Mouse (Mus musculus) kidney, postnatal 25 days (tissue): Measurements from ENCODE around the gene S100b.

Experiments
- DNase-seq, 2 experiments: peaks; one replicate each; pipeline ENCODE4 v3.0.0; 2021; ENCODE audit warnings: mixed read lengths in 2 of 2

S100b gene

DNA sequence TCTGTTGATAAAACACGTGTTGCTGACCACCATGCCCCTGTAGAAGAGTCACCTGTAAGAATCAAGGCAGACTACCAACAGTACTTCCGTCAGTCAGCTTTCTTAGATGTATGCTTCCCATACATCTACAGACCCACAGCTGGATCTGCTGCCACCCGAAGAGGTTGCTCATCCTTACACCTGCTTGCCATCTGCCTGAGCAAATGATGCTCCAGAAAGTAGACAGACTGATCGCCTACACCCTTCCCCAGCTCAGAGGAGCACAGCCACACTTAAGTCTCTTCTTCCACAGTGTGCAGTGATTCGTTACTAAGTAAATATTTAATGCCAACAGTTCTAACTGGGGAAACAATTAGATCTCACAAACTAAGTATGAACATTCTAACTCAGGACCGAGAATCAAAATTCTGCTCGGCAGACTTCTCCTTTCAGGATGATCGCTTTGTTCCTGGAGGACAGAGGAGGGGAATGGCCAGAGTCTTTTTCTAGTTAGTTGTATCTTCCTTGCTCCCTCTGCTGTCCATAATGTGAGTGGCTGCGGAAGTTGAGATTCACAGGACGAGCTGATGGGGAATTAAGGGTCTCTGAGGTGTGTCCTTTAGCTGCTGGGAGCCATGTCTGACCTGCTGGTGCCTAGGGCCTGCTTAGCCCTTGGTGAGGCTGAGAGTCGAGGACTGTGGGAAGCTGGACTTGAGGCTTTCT, 6.9 kb downstream of the S100b start:
- DNase-seq, result no peak

DNA sequence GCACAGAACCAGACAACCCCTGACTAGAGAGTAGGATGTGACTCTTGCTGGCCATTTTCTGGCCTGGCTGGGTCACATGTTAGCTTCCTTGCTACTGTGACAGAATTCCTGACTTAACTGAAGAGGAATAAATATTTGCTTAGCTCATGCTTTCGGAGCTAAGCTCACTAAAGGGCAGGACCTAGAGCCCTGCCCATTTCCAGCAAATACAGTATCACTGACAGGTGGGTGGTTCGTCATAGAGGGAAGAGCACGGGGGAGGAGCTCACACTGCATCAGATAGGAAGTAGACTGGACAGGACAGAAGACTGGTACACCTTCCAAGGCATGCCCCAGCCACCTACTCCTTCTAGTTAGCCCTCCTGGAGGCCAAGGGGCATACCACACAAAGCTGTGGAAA, 7.8 kb downstream of the S100b start:
- DNase-seq, result no peak

DNA sequence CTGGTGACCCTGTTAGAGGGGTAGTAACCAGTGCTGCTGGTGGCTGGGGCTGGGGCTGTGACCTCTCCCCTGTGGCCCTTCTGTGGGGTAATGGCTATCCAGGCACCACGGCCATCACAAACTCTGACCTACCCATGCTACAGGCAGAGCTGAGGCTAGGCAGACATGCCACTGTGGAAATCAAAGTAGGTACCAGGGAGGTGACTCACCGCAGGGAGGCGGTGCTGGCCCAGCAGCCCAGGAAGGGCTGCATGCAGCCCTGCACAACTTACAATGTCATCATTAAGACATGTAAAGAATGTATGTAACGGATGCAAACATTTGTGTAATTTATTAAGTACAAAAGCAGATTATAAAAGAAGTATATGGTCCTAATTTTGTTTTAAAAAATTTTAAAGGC, 8.8 kb downstream of the S100b start:
- DNase-seq, result no peak

DNA sequence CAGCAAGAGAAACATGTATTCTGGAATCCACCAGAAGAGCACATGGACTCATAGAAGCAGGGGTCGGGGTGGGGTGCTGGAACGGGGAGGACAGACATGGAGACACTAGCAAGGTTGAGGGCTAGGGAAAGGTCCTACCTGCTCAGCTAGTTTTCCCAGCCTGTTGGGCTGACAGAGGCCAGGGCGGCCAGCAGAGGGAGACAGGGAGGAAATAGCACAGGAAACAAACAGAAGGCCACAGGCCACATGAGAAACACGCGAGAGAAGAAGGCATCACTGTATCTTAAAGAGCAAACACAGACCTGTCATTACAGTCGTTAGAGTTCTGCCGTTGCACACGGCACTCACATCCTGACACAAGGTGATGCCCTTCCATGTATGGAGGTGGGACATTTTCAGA, 17.6 kb downstream of the S100b start:
- DNase-seq, result peak in 1 of 2 experiments; percentile 66

DNA sequence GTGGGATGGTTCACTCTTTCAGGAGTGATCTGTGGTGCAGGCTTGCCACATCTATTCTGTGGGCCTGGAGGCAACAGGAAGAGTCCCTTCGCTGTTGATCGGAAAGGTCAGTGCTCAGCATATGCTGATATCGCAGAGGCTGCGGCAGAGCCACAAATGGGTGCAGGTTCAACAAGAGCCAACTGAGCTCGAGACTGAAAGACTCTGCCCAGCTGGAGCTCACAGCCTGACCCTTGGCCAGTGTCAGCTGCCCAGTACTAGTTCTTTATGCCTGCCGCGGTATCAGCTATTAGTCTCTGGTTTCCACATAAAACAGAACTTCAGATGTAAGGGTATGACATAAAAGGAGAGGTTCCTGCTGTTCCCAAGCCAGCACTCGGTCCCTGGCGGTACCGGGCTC, 21.6 kb downstream of the S100b start:
- DNase-seq, result peak; percentile 46 to 72

DNA sequence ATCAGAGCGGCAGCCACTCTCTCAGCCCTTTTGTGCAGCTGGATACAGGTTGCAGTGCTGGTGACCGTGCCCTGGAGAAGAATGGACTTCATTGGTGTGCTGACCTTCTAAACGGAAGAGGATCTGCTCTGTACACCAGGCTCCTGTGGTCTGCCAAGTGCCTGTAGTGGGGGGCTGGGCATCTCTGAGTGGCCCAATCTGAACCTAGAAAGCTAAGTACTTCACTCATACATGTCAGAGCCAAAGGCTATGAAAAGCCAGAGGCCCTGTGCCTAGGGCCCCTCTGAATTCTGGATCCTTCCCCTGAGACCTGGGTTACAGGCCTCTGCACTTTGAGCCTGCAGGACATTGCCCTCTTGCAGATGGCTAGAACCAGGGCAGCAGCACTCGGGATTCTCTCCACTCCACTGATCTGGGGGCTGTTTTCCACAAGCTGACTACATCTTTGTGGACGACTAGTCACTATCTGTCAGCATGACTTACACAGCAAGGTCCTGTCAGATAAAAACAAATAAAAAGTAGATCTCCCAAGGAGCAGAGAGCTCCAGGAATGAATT, 25.0 kb downstream of the S100b start:
- peak; percentile 52 to 81 for DNase-seq

DNA sequence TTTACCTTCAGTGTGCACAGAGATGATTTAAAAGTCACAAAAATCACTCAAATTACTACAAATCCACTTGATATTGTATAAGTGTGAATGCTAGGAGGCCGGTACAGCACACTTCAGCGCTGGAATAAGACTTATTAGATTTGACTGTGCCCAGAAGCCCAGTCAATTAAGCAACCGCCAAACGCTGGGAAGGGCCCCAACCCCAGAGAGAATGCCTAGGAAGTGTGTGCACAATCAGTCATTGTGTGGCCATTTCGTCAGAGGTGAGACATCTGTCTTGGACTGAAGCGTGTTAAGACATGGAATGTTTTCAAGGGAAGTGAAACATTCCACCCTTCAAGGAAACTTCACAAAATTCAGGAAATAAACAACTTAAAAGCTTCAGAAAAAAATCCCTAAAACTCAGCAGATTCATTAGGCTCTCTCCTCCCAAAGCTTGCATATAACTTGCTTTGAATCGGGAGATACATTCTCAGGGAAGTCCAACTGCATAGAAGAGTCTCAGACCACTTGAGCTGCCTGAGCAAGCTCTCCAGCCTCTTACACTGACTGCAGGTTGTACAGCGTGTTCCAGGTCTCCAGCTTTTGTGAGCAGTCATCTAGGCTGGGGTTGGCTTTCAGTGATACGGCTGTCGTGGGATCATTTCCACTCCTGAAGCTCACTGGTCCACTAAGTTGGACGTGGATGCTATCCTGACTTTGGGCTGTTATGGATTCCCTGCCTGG, 34.8 kb downstream of the S100b start:
- DNase-seq, result no peak

DNA sequence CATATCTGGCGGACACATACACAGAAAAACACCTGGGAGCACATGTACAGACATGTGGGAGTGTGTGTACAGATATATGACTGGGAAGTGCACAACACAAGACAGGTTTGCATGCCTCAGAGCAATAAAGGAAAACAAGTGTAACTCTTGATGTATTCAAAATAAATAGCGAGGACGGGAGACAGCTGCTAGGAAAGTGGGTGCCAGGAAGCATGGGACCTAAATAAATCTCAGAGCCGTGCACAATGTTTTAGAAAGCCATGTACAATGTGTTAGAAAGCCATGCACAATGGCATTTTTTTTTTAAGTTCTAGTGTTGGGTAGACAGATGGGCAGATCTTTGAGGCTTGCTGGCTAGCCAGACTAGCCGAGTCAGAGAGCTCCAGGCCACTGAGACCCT, 35.4 kb downstream of the S100b start:
- DNase-seq, result no peak

DNA sequence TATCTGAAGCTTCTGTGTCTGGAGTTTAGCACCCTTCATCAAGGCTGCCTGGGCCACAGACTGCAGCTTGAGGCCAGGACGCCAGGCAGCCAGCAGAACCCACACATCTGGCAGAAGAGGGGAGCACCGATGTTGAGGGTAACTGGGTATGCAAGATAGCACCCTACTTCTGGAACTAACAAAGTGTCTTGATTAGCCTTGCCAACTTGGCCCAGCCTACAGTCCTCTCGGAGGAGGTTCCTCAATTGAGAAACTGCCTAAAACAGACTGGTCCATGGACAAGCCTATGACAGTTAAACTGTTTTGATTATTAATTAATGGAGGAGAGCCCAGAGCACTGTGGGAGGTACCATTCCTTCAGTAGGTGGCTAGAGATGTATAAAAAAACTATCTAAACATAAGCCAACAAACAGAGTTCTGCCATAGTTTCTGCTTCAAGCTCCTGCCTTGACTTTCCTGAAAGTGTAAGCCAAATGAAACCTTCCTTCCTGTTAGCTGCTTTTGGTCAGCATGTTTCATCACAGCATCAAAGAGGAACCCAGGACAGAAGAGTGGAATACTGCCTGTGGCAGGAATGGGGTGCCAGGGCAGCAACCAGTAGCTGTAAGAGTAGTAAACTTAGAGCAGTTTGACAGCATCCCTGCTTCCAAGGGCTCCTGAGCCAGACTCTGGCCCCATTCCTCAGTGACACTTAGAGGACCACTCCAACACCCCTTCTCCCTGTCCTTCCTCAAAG, 36.5 kb downstream of the S100b start:
- no peak for DNase-seq

DNA sequence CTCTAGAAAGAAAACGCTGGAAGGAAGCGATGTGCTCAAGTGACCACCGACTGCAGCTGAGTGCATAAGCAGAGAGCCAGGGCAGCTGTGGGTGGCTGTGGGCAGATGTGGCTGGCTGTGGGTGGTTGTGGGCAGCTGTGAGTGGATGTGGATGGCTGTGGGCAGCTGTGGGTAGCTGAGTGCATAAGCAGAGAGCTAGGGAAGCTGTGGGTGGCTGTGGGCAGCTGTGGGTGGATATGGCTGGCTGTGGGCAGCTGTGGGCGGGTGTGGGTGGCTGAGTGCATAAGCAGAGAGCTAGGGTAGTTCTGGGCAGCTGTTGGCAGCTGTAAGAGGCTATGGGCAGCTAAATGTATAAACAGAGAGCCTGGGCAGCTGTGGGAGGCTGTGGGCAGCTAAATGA, 39.6 kb downstream of the S100b start:
- no peak for DNase-seq

DNA sequence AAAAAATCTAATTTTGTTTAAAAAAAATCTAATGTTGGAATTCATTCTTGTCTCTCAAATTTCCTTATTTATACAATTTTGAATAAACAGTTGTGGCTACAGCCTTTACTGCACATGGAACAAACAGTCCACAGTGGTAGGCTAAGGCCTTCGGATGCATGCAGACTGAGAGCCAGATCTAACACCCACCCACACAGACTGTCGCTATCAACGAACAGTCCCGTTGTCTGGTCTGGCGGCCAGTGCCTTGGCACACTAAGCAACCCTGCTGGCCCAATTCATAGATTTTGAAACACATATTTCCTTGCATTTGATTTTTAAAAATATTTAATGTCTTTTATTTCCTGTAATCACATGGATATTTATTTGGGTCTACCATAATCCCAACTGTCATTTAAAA, 46.5 kb downstream of the S100b start:
- DNase-seq, result no peak

DNA sequence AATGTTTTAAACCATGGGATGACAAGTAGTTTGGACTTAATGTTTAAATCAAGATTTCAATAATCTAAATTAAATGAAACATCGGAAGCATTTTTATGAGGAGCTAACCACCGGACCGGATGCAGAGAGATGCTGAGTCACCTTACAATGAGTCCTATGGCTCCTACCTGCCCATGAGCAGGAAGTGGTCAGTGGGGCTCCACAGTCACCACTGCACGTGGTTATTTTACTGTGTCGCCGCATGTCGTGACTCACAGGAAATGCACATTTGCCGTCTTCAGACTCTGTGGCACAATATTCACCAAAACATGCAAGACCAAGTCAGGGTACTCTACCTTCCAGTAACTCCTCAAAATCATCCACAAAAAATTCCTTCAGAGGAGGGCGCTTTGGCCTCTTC, 53.1 kb downstream of the S100b start:
- no peak for DNase-seq
